Mouse (Mus musculus) yolk sac, embryonic 10.5 days (tissue): ENCODE measurements around the gene Snrpb2.

ENCODE experiments used
- DNase-seq: peaks from one replicate; pipeline ENCODE4 v3.0.0-alpha.2; 2017; ENCODE audit warnings: low spot score

The Snrpb2 gene

DNA sequence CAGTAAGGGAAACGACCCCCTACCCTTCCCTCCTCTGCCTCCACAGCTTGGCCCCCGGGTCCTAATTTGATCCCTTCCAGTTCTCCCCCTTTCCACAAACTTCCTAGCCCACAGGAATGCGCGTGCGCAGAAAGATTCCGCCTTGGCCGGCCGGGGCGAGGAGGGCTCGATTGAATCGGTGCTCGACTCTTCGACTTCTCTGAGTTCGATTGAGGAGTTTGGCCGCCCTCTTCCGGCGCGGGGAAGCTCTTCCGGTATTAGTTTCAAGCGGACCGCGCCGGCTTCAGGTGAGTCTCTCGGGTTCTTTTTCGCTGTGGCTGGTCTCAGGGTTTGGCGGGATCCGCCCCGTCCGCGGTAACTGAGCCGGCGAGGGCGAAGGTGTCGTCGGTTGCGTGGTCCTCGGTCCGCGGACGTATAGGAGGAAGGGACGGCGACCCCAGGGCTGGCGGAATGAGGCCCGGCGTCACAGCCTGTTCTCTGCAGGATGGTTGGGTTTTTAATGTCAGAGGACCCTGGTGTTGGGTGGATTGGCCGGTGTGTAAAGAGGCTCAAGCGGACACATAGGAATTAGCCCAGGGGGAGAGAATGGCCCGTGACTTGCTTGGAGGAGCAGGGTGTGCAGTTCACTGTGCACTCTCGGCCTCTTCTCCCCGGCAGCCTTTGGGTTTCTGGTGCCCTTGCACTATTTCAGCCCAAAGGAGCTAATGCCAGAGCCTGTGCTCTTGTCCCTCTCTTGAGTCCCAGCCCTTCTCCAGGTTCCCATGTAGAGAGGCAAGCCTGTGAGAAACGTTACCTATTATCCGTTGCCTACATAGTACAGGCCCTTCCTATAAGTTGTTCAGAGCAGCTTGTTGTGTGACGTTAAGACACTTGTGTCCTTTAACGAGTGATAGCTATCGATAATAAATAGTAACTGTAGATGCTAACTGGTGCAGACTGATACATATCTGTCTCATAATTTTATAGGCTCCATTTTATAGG, at the start of gene Snrpb2:
Gene Snrpb2 (plus strand): TSS at position 228 of the 981 bp plus-strand sequence.
- peak; percentile 85 for DNase-seq

DNA sequence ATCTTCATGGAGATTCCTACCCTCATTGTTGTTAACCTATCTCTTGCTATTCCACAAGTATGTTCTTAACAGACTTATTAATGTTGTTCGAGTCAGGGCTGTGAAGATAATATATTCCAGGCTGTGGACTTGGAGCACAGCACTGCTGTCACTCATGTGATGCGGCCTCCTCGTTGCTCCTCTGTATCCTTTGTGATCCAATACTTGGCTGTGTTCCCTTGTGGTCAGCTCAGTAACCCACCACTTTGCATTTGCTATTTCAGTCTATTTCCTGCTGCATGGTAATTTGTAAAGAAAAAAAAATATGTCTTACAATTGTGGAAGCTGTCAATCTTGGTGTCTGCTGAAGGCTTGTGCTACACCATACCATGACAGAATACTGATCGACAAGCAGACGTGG, 49.8 kb upstream of the Snrpb2 start:
- DNase-seq: no peak

DNA sequence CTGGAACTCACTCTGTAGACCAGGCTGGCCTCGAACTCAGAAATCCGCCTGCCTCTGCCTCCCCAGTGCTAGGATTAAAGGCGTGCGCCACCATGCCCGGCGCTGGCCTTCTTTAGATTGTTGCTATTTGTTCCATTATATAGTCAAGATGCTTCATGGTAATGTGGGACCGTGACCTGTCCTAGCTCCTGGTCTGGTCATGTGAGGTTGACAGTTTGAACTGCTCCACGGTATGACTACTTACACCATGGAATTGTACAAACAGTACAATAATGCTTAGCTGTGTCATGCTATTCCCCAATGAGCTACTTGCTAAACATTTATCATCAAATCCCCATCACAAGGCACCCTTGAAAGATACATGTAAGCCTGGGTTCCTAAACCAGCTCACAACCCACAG, 44.8 kb upstream of the Snrpb2 start:
- no peak for DNase-seq

DNA sequence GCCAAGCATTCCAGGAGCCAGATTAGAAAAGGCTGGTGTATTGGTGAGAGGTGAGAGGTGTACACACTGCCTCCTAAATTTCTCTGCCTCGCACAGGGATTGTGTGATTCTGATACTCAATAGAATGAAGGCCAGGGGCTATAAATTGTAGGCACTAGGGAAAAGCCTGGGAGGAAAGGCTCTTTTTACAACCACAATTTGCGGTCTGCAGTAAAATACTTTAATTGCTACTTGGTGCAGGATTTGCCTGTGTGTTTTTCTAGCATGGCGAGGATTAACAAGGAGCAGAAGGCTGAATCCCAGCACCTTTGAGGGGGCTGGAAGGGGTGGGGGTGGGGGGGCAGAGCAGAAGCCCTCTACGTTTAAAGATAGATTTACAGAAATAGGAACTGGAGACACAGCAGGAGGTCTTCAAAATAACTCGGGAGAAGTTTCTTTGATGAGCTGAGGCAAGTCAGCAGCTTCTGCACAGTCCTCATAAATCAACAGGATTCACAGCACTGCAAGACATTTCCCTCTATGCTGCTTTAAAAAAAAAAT, 44.2 kb upstream of the Snrpb2 start:
- no peak for DNase-seq

DNA sequence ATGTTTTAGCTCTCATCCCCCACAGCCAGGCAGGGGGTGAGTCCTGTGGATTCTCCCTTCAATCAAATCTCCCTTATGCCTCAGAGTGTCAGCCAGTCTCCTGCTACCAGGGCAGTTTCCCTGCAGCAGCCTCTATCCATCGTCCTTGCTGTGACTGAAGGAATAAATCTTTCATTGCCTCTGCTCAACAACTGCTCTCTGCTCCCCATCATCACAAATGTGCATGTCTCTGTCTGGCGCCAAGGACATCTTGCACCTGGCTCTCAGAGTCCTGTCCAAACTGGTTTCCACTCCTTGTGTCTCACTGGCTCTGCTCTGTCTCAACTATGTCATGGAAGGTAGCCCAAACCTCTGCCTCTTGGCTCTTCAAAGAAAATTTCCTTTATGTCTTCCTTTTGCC, 43.1 kb upstream of the Snrpb2 start:
- no peak for DNase-seq

DNA sequence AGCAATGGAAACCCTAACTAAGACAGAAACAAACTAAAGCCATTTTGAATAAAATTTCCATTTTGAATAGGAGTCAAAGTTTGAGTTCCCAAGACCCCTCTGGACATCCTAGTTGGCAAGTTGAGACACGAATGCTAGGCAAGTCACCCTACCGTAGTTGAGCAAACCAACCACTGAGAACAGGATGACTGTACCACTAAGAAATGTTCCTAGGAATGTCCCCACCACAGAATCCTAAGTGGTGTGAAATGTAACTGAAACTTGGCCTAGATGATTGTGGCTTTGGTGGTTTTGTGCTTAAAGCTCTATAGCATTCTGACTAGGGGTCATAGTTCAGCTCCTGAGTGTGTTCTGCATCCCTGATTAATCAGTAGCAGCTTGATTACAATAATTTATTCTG, 39.5 kb upstream of the Snrpb2 start:
- no peak for DNase-seq

DNA sequence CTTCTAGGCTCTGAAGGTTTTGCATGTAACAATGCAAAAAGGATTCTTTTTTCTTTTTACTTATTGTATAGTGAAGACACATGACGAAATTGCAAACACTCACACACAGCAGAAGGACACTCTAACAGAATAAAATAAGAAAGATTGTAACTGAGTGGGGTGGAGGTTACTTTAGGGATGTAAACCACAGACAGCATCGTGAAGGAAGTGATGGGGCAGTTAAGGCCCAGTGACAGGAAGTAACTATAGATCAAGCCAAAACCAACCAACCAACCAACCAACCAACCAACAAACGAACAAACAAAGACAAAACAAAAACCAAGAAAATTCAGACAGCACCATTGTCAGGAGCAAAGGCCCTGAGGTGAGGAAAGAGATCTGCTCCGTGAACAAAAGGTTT, 38.6 kb upstream of the Snrpb2 start:
- DNase-seq: no peak

DNA sequence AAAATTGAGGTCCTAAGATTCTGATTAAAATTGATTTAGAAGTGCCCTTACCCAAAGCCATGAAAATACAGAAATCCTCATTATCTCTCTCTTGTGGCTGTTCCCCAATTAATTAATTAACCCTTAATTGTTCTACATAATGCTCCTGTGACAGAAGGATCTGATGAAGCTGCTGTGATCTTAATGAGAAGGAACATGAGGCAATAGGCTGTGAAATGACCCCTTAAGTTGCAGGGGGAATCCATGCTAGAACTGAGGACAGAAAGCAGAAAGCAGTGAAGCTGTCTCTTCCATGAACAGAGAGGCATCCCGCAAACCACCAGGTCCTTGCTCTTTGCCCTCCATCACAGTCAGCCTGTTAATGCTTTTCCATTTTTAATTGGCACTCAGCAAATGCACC, 31.6 kb upstream of the Snrpb2 start:
- DNase-seq: no peak

DNA sequence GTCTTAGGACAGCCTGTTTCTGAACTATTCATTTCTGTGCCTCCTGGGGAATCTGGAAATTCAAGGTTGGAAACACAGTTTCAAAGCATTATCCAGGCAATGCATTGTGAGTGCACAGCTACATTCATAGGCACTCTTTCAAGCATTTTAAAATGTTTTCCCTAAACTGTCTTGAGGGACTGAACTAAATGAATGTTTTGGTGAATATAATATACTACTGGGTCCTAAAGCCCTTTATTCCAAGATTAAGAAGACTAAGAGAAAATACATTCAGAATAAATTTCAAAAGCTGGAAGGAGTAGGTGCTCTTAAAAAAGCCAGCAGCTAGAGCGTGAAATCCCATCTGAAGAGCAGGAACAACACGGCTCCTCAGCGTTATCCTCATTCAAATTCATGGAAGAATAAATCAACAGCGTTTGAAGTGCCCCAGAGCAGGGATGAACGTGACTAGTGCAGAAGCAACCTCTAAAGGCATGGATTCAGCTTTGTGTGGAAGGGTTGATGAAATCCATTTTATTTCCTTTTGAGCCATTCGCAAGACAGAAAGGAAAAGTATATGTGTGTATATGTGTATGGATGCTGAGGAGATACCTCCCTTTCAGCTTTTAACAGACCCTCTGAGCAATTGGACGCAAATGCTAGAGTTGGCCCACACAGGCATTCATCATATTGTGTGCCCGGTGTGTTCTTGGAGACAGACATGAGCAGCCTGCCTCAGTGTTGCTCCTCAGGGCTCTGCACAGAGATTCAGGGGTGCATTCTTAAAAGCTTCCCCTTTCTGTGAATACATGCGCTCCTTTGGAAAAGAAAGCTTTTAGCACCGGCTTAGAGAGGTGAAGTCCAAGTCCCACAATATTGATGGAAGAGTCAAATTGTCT, 30.2 kb upstream of the Snrpb2 start:
- DNase-seq: no peak

DNA sequence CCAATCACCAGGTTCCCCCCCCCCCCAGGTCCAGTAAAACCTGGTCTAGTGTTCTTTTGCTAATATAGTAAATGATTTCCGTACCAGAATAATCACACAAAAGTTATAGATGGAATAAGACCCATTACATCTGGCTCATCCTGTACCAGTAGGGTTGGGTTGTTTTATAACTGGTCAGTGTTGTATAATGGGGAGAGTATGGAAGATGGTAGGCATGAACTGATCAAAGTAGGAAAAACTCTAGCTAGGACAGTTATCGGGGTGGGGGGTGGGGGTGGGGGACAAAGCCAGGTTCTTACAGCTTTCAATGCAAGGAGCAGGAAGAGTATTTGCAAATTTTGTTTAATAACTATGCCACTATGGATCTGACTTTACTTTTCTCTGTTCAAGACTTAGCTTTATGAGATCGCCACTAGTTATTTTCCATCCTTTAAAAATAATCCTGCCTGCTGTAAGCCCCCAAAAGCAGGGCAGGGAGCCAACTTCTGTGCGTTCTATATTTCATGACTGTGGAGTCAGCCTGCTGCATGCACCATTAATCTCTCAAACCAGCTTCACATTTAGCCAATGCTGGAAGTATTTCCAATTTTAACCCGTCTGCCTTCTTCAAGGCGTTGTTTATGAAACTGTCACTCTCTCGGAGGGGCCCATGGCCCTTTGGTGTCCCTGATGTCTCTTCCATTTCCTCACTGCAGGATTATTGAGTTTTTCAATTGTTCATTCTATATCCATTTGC, 28.3 kb upstream of the Snrpb2 start:
- DNase-seq: no peak

DNA sequence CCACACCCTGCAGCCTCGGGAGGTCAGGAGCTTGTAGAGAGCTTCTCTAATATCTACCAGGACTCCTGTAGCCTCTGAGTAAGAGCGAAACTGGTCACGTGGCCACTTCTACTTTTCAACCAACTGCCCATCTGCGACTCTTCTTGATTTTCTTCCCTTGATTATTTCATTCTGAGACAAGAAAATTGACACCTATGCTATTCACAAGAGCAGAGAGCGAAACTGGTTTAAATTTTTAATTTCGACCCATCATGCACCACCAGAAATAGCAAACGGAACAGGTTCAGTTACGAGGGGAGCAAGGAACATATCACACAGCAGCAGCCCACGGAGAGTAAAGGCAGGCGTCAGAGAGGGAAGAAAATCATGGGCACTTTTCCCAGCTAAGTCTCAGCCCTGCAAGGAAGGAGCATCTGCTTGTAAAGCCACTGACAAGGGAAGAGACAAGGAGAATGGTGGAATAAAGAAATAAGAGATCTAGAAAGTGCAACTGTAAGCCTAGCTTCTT, 27.7 kb upstream of the Snrpb2 start:
- no peak for DNase-seq

DNA sequence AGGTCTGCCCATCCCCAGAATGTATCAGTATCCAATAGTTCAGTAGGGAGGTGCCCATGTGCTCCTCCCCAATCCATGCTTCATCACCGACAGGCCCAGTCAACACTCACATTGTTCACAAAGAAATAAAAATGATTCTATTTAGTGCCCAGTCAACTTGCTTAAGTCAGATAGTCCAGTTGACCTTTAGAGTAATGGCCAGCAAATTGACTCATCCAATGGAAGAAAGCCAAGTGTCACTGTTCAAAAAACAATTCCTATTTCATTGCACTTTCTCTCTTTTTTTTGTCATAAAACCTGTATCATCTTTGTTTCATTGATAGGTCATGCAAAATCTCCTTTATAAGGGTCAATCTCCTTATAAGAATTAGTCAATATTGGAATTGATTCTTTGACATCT, 21.2 kb upstream of the Snrpb2 start:
- DNase-seq: no peak

DNA sequence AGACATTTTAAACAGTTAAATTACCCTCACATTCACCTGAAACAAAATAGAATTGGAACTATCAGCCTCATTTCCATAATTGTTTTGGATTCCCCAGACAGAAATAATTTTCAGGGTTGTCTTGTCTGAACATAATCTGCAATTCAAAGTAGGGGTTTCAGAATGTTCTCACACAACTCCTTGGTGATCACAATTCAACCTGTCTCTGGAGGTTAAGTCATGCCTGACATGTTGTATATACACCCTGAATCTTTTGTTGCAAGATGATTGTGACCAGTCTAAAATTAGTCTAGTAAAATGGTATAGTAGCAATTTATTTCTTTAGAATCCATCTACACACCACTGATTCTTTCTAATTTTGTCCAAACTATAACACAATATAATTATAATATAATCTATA, 7.6 kb upstream of the Snrpb2 start:
- no peak for DNase-seq

DNA sequence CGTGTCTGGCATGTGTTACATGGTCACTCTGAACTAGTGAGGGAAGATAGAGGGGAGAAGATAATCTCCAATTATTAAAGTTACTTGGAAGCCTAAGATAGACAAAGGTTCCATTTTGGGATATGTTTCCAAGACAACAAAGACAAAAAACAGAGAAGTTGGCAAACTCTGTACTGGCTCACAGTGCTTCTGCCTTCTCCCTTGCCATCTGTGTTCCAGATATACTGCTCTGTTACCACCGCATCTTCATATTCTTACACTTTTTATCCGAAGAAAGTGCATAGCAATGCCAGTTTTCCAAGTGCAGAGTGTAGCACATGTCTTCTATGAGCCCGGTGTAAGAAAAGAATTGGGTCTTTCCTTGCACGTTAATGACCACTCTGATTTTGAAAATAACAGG, 6.1 kb upstream of the Snrpb2 start:
- DNase-seq: no peak

DNA sequence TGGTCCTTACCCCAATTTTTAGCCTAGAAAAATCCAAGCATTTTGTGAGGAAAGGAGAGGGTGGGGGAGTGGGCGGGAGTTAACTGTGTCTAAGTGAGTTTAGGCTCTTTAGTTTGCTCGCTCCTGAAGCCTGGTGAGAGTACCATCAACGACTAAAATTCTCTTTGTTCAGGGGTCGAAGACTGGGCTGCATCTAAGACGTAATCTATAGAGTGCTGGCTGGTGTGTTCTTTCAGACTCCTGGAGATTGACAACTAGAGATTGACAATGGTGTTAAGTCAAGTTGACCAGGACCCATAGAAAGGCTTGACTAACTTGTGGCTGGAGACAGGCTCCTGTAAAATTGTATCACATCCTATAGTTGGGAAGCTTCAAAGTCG, 417 bp upstream of the Snrpb2 start:
- DNase-seq: no peak

DNA sequence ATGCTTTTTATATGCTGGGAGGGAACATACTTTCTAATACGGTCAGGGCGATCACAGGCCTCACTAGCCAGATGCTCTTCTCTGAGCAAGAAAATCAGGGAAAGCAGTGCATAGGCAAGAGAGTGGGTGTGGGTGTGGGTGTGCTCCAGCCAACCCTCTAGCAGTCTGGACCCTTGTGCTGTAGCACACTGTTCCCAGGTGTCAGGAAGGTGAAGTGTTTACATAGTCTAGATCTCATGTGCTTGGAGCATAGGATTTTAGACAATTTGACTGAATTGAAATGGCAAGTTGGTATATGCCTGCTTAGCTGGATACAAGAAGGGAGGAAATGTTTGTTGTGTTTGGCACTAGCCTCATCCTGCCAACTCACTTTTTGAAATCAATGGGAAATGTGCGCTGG, 3.1 kb downstream of the Snrpb2 start:
- no peak for DNase-seq

DNA sequence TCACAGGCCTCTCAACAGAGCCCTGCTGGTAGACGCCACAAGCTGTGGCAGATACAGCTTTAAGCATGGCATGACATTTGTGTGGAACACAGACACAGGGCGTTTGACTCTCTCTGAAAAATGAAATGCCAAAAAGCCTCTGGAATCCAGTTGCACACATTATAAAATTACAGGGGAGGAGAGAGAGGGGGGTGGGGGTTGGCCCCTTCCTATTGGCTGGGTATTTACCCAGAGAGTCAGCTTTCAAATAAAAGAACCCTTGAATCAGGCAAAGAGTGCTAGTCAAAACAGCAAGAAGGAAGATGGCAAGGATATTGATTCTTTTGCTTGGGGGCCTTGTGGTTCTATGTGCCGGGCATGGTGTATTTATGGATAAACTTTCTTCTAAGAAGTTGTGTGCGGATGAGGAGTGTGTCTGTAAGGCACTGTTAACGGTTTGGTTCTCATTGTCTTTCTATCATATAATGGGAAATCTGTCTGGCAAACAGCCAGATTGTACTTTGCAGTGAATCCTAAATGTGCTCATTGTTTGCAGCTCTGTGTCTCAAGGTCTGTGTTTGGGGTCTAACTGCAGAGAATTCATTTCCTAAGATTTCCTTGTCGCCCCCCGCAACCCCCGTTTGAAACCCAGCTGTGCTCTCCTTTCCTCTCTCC, 15.5 kb downstream of the Snrpb2 start, which contains the start of gene Otor:
Gene Otor (plus strand): TSS at position 276 of the 654 bp plus-strand sequence.
- DNase-seq: no peak

DNA sequence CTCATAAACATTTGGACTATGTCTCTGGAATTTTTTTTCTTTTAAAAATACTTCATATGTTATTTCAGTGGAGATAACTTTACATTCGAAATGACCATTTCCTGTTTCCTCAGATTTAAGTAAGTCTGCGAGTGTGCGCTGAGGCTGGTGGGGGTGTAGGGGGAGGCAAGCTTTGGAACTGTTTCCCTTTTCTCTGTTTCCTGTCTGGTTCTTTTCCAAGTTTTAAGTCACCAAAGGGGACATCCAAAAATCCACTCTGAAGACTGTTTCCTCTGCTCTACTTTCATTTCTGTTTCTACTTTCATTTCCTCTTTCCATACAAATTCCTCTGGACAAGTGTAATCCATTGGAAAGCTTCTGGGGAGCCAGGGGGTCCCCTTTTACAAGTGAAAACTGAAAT, 18.9 kb downstream of the Snrpb2 start:
- DNase-seq: no peak

DNA sequence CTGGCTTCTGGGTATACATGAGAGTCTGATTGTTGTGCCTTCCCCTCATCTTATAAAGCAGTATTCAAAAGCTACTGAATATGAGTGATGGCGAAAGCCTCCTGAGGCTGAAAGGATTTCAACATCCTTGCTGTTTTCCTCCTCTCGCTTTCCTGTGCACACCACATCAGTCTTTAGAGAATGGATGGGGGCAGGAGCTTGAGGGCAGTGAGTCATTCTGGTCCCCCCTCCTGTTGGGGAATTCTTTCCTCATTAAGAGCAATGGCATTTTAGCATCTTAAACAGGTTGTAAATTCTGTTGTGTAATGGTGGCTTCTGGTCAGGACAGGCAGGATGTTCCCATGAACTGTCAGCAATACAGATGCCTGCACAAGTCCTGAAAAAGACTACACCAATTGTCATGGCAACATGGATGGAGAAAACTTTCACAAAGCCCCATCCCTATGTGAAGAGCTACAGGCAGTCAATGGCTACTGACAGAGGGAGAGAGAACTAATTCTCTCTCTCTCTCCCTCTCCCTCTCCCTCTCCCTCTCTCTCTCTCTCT, 22.1 kb downstream of the Snrpb2 start:
- no peak for DNase-seq

DNA sequence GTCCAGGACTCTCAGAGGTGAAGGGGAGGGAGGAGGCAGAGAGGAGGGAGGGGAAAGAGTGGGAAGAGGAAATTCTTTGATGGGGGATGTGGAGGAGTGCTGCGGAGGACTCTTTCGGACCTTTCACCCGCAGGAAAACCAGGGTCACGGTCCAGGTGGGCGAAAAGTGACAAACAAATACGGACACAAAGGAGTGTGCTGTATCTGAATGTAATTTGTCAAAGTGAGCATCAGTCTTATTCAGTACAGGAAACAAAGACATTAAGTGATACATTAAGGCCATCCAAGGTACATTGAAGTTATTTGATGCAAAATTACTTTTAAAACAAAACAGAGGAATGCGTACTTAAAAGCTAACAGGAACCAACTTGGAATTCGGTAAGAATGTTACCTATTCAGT, 27.0 kb downstream of the Snrpb2 start:
- DNase-seq: no peak

DNA sequence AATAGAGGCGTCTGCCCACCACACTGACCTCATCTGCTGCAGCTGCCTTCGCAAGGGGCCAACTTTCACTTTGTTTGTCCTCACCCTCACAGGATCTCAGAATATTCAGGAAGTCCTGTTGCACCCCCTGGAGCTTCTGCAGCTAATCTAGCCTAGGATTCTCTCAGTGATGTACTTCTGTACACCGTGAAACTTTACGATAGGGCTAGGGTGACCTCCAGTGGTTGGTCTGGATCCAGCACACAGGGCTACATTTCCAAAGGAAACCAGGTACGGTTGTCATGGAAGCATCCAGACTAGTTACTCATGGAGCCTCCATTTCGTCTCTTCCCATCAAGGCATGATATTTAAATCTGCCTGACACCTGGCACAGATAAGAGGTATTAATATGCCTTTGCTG, 30.9 kb downstream of the Snrpb2 start:
- peak; percentile 19 for DNase-seq
